Comparison of ENCODE assay signal across 19 mouse cellular contexts in genomic region chr2:136676196-136676595, GRCm38 (mm10). TPM values are rescaled to one million over a fixed set of nuclear protein-coding genes. Genes with fewer than 3 reads are reported as not detected.
"Had no signal": no experiment of that assay in that cellular context is flagged by ENCODE, and none has a peak within 500 bp of the region (broad histone marks: within the 10 kb centered on the region; RNA-seq: fewer than 3 reads in every experiment).

No protein-coding gene starts in this region.

- ATAC-seq: midbrain, embryonic 13.5 days; midbrain, embryonic 15.5 days had no signal

- H3K27me3 ChIP-seq: midbrain, embryonic 15.5 days; neural tube, embryonic 12.5 days had no signal

- H3K9me3 ChIP-seq: megakaryocyte, embryonic 14.5 days; midbrain, embryonic 13.5 days; midbrain, embryonic 15.5 days; neural tube, embryonic 12.5 days had no signal

- H3K4me2 ChIP-seq: lung, embryonic 14.5 days; midbrain, embryonic 11.5 days; midbrain, embryonic 13.5 days; midbrain, embryonic 15.5 days; neural tube, embryonic 12.5 days had no signal

- H3K9ac ChIP-seq: lung, embryonic 14.5 days; midbrain, embryonic 13.5 days; midbrain, embryonic 15.5 days; neural tube, embryonic 12.5 days had no signal

- H3K27ac ChIP-seq: midbrain, embryonic 13.5 days; midbrain, embryonic 15.5 days; neural tube, embryonic 12.5 days had no signal

- DNase-seq: lung, adult 18-20 months; lung, embryonic 14.5 days; lung, postnatal 10 days; lung, postnatal 4 days; right cerebral cortex, adult 18-20 months; right cerebral cortex, postnatal 25 days; right cerebral cortex, postnatal 4 days; spleen, adult 18-20 months; thymus, adult 18-20 months; thymus, postnatal 14 days; thymus, postnatal 36 days had no signal

- H3K4me3 ChIP-seq: megakaryocyte, embryonic 14.5 days; midbrain, embryonic 13.5 days; midbrain, embryonic 15.5 days; neural tube, embryonic 12.5 days had no signal

- H3K36me3 ChIP-seq: midbrain, embryonic 13.5 days; midbrain, embryonic 15.5 days; neural tube, embryonic 12.5 days had no signal

RNA-seq across cellular contexts. Expression of gene Snap25, which starts 37.1 kb away (rescaled TPM):
- total RNA-seq: monocyte, adult 5-6 weeks; neutrophil, adult 5-6 weeks had no signal
- polyA plus RNA-seq: thymus, postnatal 0 days had no signal
